Mouse (Mus musculus): ENCODE measurements around the gene Tecpr2. TPM values are rescaled to one million over a fixed set of nuclear protein-coding genes. Genes with fewer than 3 reads are reported as not detected.

Tecpr2 gene
- total and polyA plus RNA-seq, 3 experiments, result 2.8 to 7.5 (median 3.1) TPM

GRCm38 (mm10) chr12:110851414-110851813 is 37.6 kb upstream of the Tecpr2 start:
- peaks cover 18 to 34% of the 10 kb centered on the region in 2 experiments for H3K4me1 ChIP-seq (ENCODE audit: control insufficient read depth in 1 of 2, insufficient read depth in 2 of 2)
- H3K9me3 ChIP-seq (replicated peaks; ENCODE audit: low read length), result no peaks in the 10 kb centered on the region
- H3K27ac ChIP-seq (ENCODE audit: insufficient read depth, low read depth), result no peak overlapping the region
- H3K4me3 ChIP-seq (replicated peaks in 1 of 3; ENCODE audit: low read depth in 2 of 3, low read length in 2 of 3, poor library complexity in 1 of 3), result peak overlapping the region; percentile 2 to 85 (median 66)
- peak overlapping the region; percentile 89 for H3K4me2 ChIP-seq (ENCODE audit: insufficient read depth, low read depth, poor library complexity, severe bottlenecking)
- no peak for DNase-seq (ENCODE audit: extremely low read depth)
- peaks cover 11% of the 10 kb centered on the region; the same call in 1 of the 2 replicates for H3K79me2 ChIP-seq (replicated peaks; ENCODE audit: control insufficient read depth, extremely low read depth, insufficient read depth, poor library complexity, severe bottlenecking)
- dilution Hi-C loops (cut with MboI; ENCODE audit: extremely low pct_ligation_motif_present, extremely low pct_unique_long_range_greater_than_20kb, low sequenced_read_pairs), result no loop called here
- H3K27me3 ChIP-seq (replicated peaks), result no peaks in the 10 kb centered on the region
- H3K36me3 ChIP-seq (replicated peaks in 1 of 2; ENCODE audit: control insufficient read depth in 1 of 2, insufficient read depth in 1 of 2, low read length in 1 of 2), result peaks cover 0 to 9% of the 10 kb centered on the region in 2 experiments
- peak overlapping the region; percentile 84; the same call in 1 of the 2 replicates for H3K9ac ChIP-seq (ENCODE audit: insufficient read depth, low read depth)
- TF ChIP-seq ZMIZ1 (IDR thresholded peaks at IDR 0.05; ENCODE audit: low read depth, low read length), result no peak
- in situ Hi-C loops (cut with MboI; ENCODE audit: low pct_ligation_motif_present, low pct_unique_long_range_greater_than_20kb, low sequenced_read_pairs), result no loop called here

- no peak overlapping the region for H3K4me2 ChIP-seq (ENCODE audit: insufficient read depth, low read depth, poor library complexity, severe bottlenecking)
- in situ Hi-C loops (cut with MboI; ENCODE audit: low pct_ligation_motif_present, low pct_unique_long_range_greater_than_20kb, low sequenced_read_pairs), result no loop called here
- DNase-seq (ENCODE audit: extremely low read depth), result no peak
- no peaks in the 10 kb centered on the region for H3K27me3 ChIP-seq (replicated peaks)
- H3K9me3 ChIP-seq (replicated peaks; ENCODE audit: low read length), result no peaks in the 10 kb centered on the region
- peaks cover 16% of the 10 kb centered on the region for H3K79me2 ChIP-seq (replicated peaks; ENCODE audit: control insufficient read depth, extremely low read depth, insufficient read depth, poor library complexity, severe bottlenecking)
- dilution Hi-C loops (cut with MboI; ENCODE audit: extremely low pct_ligation_motif_present, extremely low pct_unique_long_range_greater_than_20kb, low sequenced_read_pairs), result no loop called here
- H3K4me1 ChIP-seq (ENCODE audit: control insufficient read depth in 1 of 2, insufficient read depth in 2 of 2), result peaks cover 18 to 39% of the 10 kb centered on the region in 2 experiments
- TF ChIP-seq NELFE (IDR thresholded peaks at IDR 0.05; ENCODE audit: low read depth, low read length) (no peak), RAD21 (IDR thresholded peaks at IDR 0.05; ENCODE audit: low read depth, low read length) (no peak), MEF2A (IDR thresholded peaks at IDR 0.05; ENCODE audit: borderline replicate concordance, low read depth, low read length) (no peak), UBTF (IDR thresholded peaks at IDR 0.05; ENCODE audit: low read depth, low read length) (no peak), USF1 (IDR thresholded peaks at IDR 0.05; ENCODE audit: low read depth, low read length) (no peak), BHLHE40 (IDR thresholded peaks at IDR 0.05; ENCODE audit: low read depth, low read length) (no peak), CHD2 (IDR thresholded peaks at IDR 0.05; ENCODE audit: low read length) (no peak), CTCF (conservative IDR thresholded peaks at IDR 0.05 in 1 of 2, IDR thresholded peaks at IDR 0.05 in 1 of 2; ENCODE audit: low read depth in 2 of 2, low read length in 2 of 2) (no peak), KAT2A (IDR thresholded peaks at IDR 0.05; ENCODE audit: insufficient replicate concordance, low read length) (no peak), TBP (conservative IDR thresholded peaks at IDR 0.05; ENCODE audit: low read depth, low read length) (no peak), MAX (IDR thresholded peaks at IDR 0.05; ENCODE audit: low read length) (no peak), USF2 (conservative IDR thresholded peaks at IDR 0.05; ENCODE audit: low read depth, low read length) (no peak), ETS1 (conservative IDR thresholded peaks at IDR 0.05; ENCODE audit: low read depth, low read length) (no peak), CHD1 (IDR thresholded peaks at IDR 0.05; ENCODE audit: low read depth, low read length) (no peak), JUND (conservative IDR thresholded peaks at IDR 0.05; ENCODE audit: low read depth, low read length) (no peak), HCFC1 (IDR thresholded peaks at IDR 0.05; ENCODE audit: low read depth, low read length) (no peak), MXI1 (IDR thresholded peaks at IDR 0.05; ENCODE audit: low read depth, low read length) (no peak), IRF4 (IDR thresholded peaks at IDR 0.05; ENCODE audit: low read depth, low read length) (no peak)
- no peak overlapping the region for H3K27ac ChIP-seq (ENCODE audit: insufficient read depth, low read depth)
- no peak overlapping the region for H3K9ac ChIP-seq (ENCODE audit: insufficient read depth, low read depth)
- H3K36me3 ChIP-seq (replicated peaks in 1 of 2; ENCODE audit: control insufficient read depth in 1 of 2, insufficient read depth in 1 of 2, low read length in 1 of 2), result peaks cover 0 to 9% of the 10 kb centered on the region in 2 experiments
- no peak overlapping the region for H3K4me3 ChIP-seq (replicated peaks in 1 of 3; ENCODE audit: low read depth in 2 of 3, low read length in 2 of 3, poor library complexity in 1 of 3)
Measured at GRCm38 (mm10) chr12:110851923-110852322, 37.1 kb upstream of the Tecpr2 start.

All from CH12.LX (cell line).